Mouse (Mus musculus): ENCODE data around the gene Efl1.

DNA sequence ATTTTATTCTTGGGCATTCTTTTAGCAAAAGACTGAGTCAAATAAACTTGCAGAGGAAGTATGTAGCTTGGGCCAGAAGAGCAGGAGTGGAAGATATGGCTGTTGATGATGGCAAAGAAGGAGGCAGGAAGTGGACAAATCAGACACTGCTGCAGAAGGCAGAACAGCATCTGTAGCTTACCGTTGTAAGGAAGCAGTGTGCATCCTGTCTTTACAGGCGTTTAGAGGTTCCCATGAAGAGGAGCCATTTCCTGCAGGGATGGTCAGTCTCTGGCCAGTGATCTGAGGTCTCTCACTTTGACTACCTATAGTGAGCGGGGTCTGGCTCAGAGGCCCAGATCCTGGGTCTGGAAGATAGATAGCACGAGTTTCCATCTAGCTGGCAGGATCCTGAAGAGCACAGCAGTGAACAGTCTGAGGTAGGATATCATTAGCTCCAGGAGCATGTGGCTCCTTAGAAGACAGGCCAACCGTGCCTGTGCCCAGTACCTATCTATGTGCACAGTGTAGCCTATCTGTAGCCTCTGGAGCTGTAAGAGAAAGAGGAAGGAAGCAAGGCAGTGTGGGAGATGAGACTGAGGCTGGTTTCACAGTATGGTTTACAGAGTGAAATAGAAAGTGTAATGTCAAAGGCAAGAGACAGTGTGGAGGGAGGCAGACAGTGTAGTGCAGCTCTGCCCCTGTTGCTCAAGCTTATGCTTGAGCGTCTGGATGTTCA, 42.8 kb downstream of the Efl1 start:
- TF ChIP-seq TCF12 (IDR thresholded peaks at IDR 0.05; ENCODE audit: insufficient read depth, poor library complexity, severe bottlenecking), result no peak
- no peak for TF ChIP-seq POLR2A (IDR thresholded peaks at IDR 0.05; ENCODE audit: insufficient read length, low read depth)
- no peak for TF ChIP-seq MYOG (IDR thresholded peaks at IDR 0.05; ENCODE audit: control insufficient read depth in 1 of 3, insufficient read depth in 1 of 3, insufficient read length in 2 of 3, low read depth in 2 of 3)
